Mouse (Mus musculus) G1E (cell line): ENCODE data around the gene Ltbp2. TPM values are rescaled to one million over a fixed set of nuclear protein-coding genes. Genes with fewer than 3 reads are reported as not detected.

Experiments used
- ATAC-seq: 2 replicates; pipeline ENCODE4 v1.8.0; 2016; ENCODE audit warnings: mild to moderate bottlenecking; ENCODE audit not compliant: insufficient number of reproducible peaks, poor library complexity, low FRiP score, severe bottlenecking; ENCODE audit errors: extremely low read depth
- DNase-seq: peaks from one replicate; pipeline ENCODE4 v3.0.0; 2012; ENCODE audit warnings: low spot score
- H3K27me3 ChIP-seq: 2 replicates; pipeline ENCODE4 v1.6.1; 2012; ENCODE audit warnings: mild to moderate bottlenecking, low read length, inconsistent platforms; ENCODE audit not compliant: insufficient read depth
- H3K36me3 ChIP-seq: replicated peaks from 2 replicates; pipeline ENCODE3; 2012; ENCODE audit warnings: mild to moderate bottlenecking, inconsistent platforms
- H3K4me1 ChIP-seq: 2 replicates; pipeline ENCODE4 v1.6.1; 2012; ENCODE audit warnings: low read depth, low read length, inconsistent platforms, mixed read lengths; ENCODE audit not compliant: insufficient read depth
- H3K4me3 ChIP-seq: 2 replicates; pipeline ENCODE4 v1.5.1; 2012; ENCODE audit warnings: low read depth, mild to moderate bottlenecking, inconsistent platforms, low read length, moderate library complexity, mixed read lengths
- H3K9me3 ChIP-seq: replicated peaks from 2 replicates; pipeline ENCODE4 v1.6.1; 2012; ENCODE audit warnings: inconsistent platforms
- CTCF ChIP-seq: IDR thresholded peaks from 2 replicates; pipeline ENCODE4 v1.5.1; 2012; ENCODE audit warnings: low read depth, low read length, inconsistent platforms, mixed read lengths
- GATA1 ChIP-seq: IDR thresholded peaks from 2 replicates; pipeline ENCODE4 v1.6.1; 2012; ENCODE audit warnings: borderline replicate concordance, low read length, inconsistent platforms, mixed read lengths
- GATA2 ChIP-seq: IDR thresholded peaks from 2 replicates; pipeline ENCODE4 v1.6.1; 2012; ENCODE audit warnings: low read depth, low read length, inconsistent platforms, borderline replicate concordance
- POLR2AphosphoS5 ChIP-seq: IDR thresholded peaks from 2 replicates; pipeline ENCODE4 v1.6.1; 2012; ENCODE audit warnings: low read depth, low read length, inconsistent platforms; ENCODE audit not compliant: insufficient replicate concordance
- TAL1 ChIP-seq: conservative IDR thresholded peaks from 2 replicates; pipeline ENCODE4 v1.6.1; 2012; ENCODE audit warnings: low read depth, low read length, inconsistent platforms, mixed read lengths
- polyA plus RNA-seq: library from polyadenylated mRNA; stranded (reverse); fragments of >175 nt; gene quantifications from 2 replicates; pipeline ENCODE4 v1.2.3, GENCODE M21; 2012
- total RNA-seq, 2 experiments: library from RNA; stranded (forward) in 1 of 2; stranded (reverse) in 1 of 2; fragments of 200-1000 nt in 1 of 2; fragments of >200 nt in 1 of 2; fragmentation: Nextera tagmentation in 1 of 2; gene quantifications; 2 replicates each; pipeline ENCODE4 v1.2.3; 2014 to 2017

Gene Ltbp2
- total and polyA plus RNA-seq, 3 experiments = 0.44 TPM; not detected in 2

DNA sequence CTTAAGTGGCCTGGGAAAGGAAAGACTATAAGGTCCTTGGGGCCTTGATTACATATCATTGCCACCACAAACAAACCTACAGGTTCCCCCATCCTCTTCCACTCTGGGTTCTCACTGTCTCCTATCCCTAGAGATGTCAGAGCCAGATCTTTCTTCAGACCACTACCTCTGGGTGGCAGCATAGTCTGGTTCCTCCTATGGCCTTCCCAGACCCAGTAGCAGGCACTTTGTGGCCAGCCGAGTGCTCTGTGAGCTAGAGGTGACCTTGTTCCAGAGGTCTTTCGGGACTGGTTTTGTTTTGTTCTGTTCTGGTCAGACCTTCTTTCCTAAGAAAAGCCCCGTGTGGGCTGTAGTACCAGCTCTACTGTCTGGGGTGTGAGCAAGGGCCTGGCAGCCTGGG, 64.3 kb downstream of the Ltbp2 start:
- ATAC-seq = no peak

DNA sequence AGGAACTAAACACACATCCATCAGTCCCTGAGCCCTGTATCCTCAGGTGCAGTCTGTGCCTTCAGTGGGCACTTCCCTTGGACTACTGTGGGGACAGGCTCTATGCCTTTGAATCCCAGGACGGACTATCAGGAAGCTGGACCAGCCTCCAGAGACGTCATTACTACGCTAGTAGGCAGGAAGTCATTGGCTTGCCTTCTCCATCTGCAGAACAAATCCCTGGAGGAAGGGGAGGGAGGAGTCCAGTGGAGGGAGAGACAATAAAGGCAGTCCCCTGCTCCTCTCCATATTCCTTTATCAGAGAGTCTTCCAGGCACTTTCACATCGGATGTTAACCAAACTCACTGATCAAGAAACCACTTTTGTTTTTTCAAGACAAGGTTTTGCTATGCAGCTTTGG, 64.8 kb downstream of the Ltbp2 start:
- Histone ChIP-seq H3K36me3 (no peaks in the 10 kb centered on the region), H3K9me3 (no peaks in the 10 kb centered on the region), H3K27me3 (peaks cover 64% of the 10 kb centered on the region), H3K4me1 (no peaks in the 10 kb centered on the region), H3K4me3 (no peak overlapping the region)
- no peak for TF ChIP-seq GATA1
- TF ChIP-seq CTCF = no peak
- no peak for TF ChIP-seq TAL1
- TF ChIP-seq POLR2AphosphoS5 = no peak
- TF ChIP-seq GATA2 = no peak
- DNase-seq (no peak), ATAC-seq (no peak)

More for the DNA sequence above, 64.3 kb downstream of the Ltbp2 start:
- DNase-seq = no peak
- no peaks in the 10 kb centered on the region for H3K9me3 ChIP-seq
- H3K36me3 ChIP-seq = no peaks in the 10 kb centered on the region
- no peak overlapping the region for H3K4me3 ChIP-seq
- H3K4me1 ChIP-seq = no peaks in the 10 kb centered on the region
- TF ChIP-seq POLR2AphosphoS5 (no peak), CTCF (no peak), TAL1 (no peak)
- peaks cover 60% of the 10 kb centered on the region for H3K27me3 ChIP-seq

DNA sequence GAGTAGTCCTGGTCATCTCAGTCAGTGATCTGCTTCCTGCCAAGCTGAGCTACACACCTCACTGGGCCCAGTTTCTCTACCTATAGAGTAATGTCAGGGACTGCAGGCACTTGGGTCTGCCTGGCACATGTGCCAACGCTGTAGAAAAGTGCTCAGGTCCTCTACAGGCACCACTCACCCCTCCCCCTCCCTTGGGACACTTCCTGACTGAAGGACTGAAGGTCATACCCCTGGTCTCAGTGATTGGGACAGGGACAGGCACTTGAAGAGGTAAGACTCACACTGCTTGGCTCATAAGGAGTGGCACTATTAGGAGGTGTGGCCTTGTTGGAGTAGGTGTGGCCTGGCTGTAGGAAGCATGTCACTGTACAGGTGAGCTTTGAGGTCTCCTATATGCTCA, 65.5 kb downstream of the Ltbp2 start:
- ATAC-seq (no peak), DNase-seq (no peak)
- no peaks in the 10 kb centered on the region for H3K4me1 ChIP-seq
- H3K4me3 ChIP-seq = no peak overlapping the region
- H3K27me3 ChIP-seq = peaks cover 68% of the 10 kb centered on the region
- TF ChIP-seq GATA1 (no peak), POLR2AphosphoS5 (no peak), TAL1 (no peak), GATA2 (no peak), CTCF (no peak)
- no peaks in the 10 kb centered on the region for H3K36me3 ChIP-seq
- no peaks in the 10 kb centered on the region for H3K9me3 ChIP-seq

DNA sequence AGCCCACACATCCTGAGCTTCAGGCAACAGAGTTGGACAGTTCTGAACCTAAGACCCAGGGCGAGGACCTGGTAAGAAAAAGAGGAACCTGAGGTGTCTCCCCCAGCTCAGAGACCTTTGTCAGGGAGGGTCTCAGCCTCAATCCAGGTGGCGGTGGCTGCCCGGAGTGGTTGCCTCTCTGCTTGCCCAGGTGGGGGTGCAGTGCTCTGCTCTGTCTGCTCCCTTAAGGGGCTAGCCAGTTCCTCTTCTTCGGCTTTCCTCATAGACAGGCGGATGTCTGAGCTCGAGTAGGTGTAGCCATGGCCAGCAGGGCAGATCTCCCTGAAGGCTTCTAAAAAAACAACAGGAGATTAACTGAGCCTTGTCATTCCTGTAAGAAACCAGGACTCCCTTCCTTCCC, 67.3 kb downstream of the Ltbp2 start:
- Histone ChIP-seq H3K4me1 (no peaks in the 10 kb centered on the region), H3K27me3 (peaks cover 67% of the 10 kb centered on the region), H3K4me3 (no peak overlapping the region), H3K9me3 (no peaks in the 10 kb centered on the region), H3K36me3 (no peaks in the 10 kb centered on the region)
- ATAC-seq = no peak
- TF ChIP-seq GATA2 (no peak), TAL1 (no peak), GATA1 (no peak), POLR2AphosphoS5 (no peak)
- DNase-seq = no peak

DNA sequence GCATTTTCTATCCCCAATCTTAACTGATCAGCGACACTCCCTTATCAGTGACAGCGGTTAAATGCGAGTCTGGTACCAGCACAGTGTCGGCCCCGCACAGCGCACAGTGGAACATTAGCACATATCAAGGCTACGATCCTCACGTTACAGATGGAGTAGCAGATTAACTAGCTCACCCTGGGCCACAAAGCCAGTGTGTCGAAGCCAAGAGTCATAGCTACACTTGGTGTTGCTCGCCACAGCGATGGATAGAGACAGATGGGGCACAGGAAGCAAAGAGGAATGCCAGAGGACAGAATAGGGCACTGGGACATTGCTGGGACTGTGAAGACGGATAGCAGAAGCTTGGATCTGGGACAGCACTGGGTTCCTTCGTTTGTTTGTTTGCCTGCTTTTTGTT, 69.0 kb downstream of the Ltbp2 start:
- H3K36me3 ChIP-seq = no peaks in the 10 kb centered on the region
- DNase-seq = no peak
- no peaks in the 10 kb centered on the region for H3K4me1 ChIP-seq
- no peak overlapping the region for H3K4me3 ChIP-seq
- no peak; the same call in 1 of the 2 replicates for ATAC-seq
- no peaks in the 10 kb centered on the region for H3K9me3 ChIP-seq
- TF ChIP-seq GATA2 (no peak), POLR2AphosphoS5 (no peak), TAL1 (no peak), GATA1 (no peak), CTCF (no peak)
- H3K27me3 ChIP-seq = peaks cover 63% of the 10 kb centered on the region

DNA sequence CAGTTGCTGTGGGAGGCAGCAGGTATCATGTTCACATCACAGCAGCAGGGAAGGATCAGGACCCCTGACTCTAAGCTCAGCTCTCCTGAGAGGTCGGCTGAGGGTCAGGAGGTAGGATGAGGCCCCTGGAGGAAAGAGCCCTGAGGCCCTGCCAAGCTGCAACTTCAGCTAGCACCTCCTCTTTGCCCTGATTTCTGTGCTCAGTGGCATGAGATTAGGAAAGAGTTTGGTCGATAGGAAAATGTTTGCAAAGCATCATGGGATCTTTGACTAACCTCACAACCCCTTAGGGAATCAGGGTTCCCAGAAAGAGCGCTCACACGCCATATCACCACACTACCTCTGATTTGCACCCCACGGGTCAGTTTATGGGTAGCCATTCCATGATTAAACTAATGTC, 69.6 kb downstream of the Ltbp2 start:
- Histone ChIP-seq H3K27me3 (peaks cover 66% of the 10 kb centered on the region), H3K9me3 (no peaks in the 10 kb centered on the region), H3K4me3 (no peak overlapping the region), H3K36me3 (no peaks in the 10 kb centered on the region), H3K4me1 (no peaks in the 10 kb centered on the region)
- TF ChIP-seq POLR2AphosphoS5 (no peak), CTCF (no peak), TAL1 (no peak), GATA1 (no peak), GATA2 (no peak)
- DNase-seq (no peak), ATAC-seq (no peak)

DNA sequence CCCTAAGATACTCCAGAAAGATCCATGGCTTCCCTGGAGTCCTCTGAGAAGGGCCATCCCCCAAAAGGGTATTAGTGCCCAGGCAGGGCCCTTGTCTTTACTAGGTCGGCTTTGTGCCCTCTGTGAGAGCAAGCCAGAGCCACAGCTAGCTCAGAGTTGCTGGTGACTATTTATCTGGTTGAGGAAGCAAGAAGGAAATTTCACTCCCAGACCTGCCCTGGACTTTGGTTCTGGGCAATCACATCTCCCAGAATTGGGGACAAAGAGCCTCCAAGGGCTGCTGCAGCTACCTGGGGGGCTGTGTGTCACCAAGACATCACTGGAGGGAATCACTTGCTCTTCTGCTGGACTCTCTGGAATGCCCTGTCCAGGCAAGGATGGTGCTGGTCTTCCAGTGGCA, 70.3 kb downstream of the Ltbp2 start:
- Histone ChIP-seq H3K4me1 (no peaks in the 10 kb centered on the region), H3K4me3 (no peak overlapping the region), H3K27me3 (peaks cover 68% of the 10 kb centered on the region), H3K36me3 (no peaks in the 10 kb centered on the region), H3K9me3 (no peaks in the 10 kb centered on the region)
- TF ChIP-seq TAL1 (no peak), POLR2AphosphoS5 (no peak), GATA1 (no peak), CTCF (no peak), GATA2 (no peak)
- ATAC-seq = no peak
- no peak for DNase-seq
